Mouse (Mus musculus) embryonic fibroblast, embryonic 13.5 days (primary cell): ENCODE measurements at regions not wholly inside any gene's neighbourhood (a gene's known extent, or its start where the extent isn't known, plus 50 kb on each side); places are given as distances from the start of the nearest gene placed in this dataset.

Source experiments
- CTCF ChIP-seq: IDR thresholded peaks from 2 replicates; pipeline ENCODE4 v1.5.1; 2011; ENCODE audit warnings: mild to moderate bottlenecking, control low read depth, low read length, moderate library complexity, borderline replicate concordance; ENCODE audit not compliant: insufficient read depth
- POLR2A ChIP-seq: IDR thresholded peaks from 2 replicates; pipeline ENCODE4 v1.6.1; 2011; ENCODE audit warnings: low read depth, mild to moderate bottlenecking, control low read depth, low read length, moderate library complexity

- TF ChIP-seq CTCF (no peak), POLR2A (no peak)
Observed at GRCm38 (mm10) chr3:102372205-102372899, 97.4 kb upstream of the Ngf start.
